Mouse (Mus musculus) gastrocnemius, adult 8-10 months (tissue): ENCODE measurements at regions not wholly inside any gene's neighbourhood (a gene's known extent, or its start where the extent isn't known, plus 50 kb on each side); places are given as distances from the start of the nearest gene placed in this dataset.

Source experiments
- DNase-seq, 2 experiments: peaks; one replicate each; pipeline ENCODE4 v3.0.0; 2022; ENCODE audit warnings: low spot score in 2 of 2

- DNase-seq = peak in 1 of 2 experiments; percentile 3
Measured at GRCm38 (mm10) chr12:27604061-27604679, 261.8 kb upstream of the Sox11 start.

GRCm38 (mm10) chr12:27599149-27599548 is 256.8 kb upstream of the Sox11 start:
- no peak for DNase-seq

- no peak for DNase-seq
Measured at GRCm38 (mm10) chr12:27597878-27598277, 255.5 kb upstream of the Sox11 start.

GRCm38 (mm10) chr12:27597322-27597721 is 254.9 kb upstream of the Sox11 start:
- DNase-seq = no peak

- no peak for DNase-seq
Measured at GRCm38 (mm10) chr12:27595576-27595975, 253.2 kb upstream of the Sox11 start.

GRCm38 (mm10) chr12:27593436-27593835 is 251.1 kb upstream of the Sox11 start:
- no peak for DNase-seq

GRCm38 (mm10) chr12:27576109-27576700 is 233.8 kb upstream of the Sox11 start:
- DNase-seq = no peak

GRCm38 (mm10) chr12:27575629-27576028 is 233.3 kb upstream of the Sox11 start:
- no peak for DNase-seq

- no peak for DNase-seq
Measured at GRCm38 (mm10) chr12:27567250-27567649, 224.9 kb upstream of the Sox11 start.

- DNase-seq = no peak
Measured at GRCm38 (mm10) chr12:27565965-27566507, 223.7 kb upstream of the Sox11 start.

- DNase-seq = no peak
Measured at GRCm38 (mm10) chr12:27564641-27565306, 222.4 kb upstream of the Sox11 start.

GRCm38 (mm10) chr12:27563900-27564299 is 221.5 kb upstream of the Sox11 start:
- DNase-seq = no peak

GRCm38 (mm10) chr12:27552809-27553208 is 210.4 kb upstream of the Sox11 start:
- DNase-seq = no peak

GRCm38 (mm10) chr12:27538210-27538609 is 195.8 kb upstream of the Sox11 start:
- no peak for DNase-seq

- no peak for DNase-seq
Measured at GRCm38 (mm10) chr12:27537507-27537906, 195.1 kb upstream of the Sox11 start.

- DNase-seq = no peak
Measured at GRCm38 (mm10) chr12:27537017-27537416, 194.6 kb upstream of the Sox11 start.

- DNase-seq = no peak
Measured at GRCm38 (mm10) chr12:27525604-27526003, 183.2 kb upstream of the Sox11 start.

GRCm38 (mm10) chr12:27513253-27513652 is 170.9 kb upstream of the Sox11 start:
- no peak for DNase-seq

- no peak for DNase-seq
Measured at GRCm38 (mm10) chr12:27508226-27508560, 165.8 kb upstream of the Sox11 start.

- no peak for DNase-seq
Measured at GRCm38 (mm10) chr12:27507523-27508225, 165.3 kb upstream of the Sox11 start.

- no peak for DNase-seq
Measured at GRCm38 (mm10) chr12:27502716-27503486, 160.5 kb upstream of the Sox11 start.
